Mouse (Mus musculus): ENCODE results near the gene Rexo5.

The Rexo5 gene

DNA sequence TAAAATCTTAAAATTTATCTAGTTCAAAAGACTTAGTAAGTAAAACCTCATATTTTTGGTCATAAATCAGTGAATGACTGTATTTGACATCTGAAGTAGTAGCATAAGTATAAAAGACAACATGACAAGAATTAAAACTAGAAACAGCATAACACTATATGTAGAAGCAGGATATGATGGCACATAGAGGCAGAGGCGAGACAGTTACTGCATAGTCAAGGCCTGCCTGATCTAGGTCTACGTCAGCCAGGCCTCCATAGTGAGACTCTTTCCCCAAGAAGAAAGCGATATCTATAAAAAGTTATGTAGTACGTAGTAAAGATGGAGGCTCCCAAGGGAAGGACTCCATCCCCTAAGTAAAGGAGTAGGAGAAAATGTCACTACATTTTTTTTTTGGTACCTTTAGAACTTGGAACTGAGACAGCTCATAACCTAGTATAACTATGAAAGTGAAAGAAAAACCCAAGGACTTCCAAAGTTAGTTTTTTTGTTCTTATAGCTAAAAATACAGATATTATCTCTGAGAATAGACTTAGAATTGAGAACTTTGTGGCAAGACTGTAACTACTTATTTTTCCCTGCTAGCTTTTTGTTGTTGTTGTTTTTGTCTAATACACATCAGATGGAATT, 48.1 kb downstream of the Rexo5 start:
- DNase-seq (ENCODE audit: extremely low read depth, low read depth), result no peak

DNA sequence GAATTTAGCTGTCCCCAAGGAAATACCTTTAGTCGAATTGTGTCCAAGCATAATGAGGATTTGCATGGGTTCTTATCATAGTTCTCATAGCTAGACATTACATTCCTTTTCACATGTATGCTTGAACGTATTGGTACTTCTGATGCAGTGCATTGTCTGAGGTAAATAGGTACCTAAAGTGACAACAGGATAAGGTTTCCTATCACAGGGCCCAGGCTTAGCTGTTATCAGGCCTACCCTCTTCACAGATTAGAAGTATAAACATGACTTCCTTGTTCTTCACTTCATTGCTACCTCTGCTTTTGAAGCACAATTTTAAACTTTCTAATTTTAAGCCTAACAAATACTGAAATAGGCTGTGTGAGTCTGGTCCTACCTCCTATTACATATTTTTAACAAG, 51.7 kb downstream of the Rexo5 start:
- no peak for DNase-seq (ENCODE audit: extremely low read depth, low read depth)

DNA sequence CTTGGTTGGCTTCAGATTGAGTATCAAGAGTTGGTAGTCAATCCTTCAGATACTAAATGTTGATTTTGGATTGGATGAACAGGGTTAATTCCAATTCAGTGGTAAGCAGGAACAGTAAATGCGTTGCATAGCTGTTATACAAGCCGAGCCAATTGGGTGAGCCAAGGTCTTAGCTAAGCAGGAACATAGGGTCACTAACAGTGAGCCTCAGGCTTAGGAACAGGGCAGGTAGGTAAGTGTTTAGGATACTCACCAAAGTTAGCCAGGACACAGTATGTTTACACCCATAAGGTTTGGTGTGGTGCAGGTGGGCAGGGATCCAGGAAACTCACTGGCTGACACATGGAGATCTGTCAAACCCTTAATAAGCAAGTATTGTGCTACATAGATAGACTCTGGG, 53.6 kb downstream of the Rexo5 start:
- no peak for DNase-seq (ENCODE audit: extremely low read depth, low read depth)

DNA sequence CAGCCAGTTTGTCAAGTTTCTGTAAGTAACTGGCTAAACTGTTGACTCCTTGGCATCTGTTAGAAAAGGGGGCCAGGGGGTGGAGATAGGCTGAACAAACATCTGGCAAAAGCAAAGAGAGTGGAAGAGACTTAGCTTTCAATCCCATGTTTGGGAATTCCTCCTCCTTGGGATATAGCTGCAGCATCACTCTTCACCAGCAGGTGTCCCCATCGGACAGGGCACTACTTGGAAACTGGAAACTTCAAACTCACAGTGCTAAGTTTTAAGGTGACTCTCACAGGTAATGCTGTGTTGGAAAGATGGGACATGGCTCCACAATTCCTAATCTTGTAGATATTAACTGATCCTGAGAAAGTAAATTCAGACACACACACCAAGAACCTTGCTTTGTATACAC, 55.3 kb downstream of the Rexo5 start:
- no peak for DNase-seq (ENCODE audit: extremely low read depth, low read depth)

DNA sequence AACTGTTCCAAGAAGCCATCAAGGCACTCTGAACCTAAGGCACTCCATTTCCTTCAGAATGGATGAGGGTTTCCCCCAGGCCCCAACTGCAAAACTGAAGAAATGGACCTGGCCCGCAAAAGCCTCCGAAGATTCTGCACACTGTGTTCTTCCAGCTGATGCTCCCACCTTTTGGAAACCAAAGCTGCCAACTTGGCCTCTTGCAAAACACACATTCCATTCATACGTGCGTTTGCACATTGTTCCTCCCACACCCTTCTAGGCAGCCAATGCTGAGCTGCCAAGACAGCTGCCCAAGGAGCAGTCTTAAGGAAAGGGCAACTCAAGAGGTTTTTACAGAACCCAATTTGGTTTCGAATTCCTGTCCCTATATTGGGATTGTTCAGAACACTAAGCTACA, 56.9 kb downstream of the Rexo5 start:
- no peak for DNase-seq (ENCODE audit: extremely low read depth, low read depth)

DNA sequence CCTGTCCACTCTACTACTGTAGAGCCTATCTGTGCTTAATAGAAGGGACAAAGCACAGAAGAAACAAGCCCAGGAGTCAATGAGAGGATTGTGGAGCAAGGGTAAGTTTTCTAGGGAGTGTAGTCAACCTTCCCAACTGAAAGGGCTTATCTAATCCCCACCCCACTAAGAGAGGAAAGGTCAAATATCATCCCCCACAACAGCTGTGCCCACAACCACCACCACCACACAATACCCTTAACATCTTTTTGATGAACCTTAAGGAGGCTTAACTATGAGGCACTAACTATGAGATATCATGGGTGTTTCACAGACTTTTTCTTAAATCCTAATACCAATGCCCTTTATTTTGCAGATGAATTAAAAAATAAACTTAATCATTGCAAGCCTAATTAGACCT, 58.7 kb downstream of the Rexo5 start:
- no peak for DNase-seq (ENCODE audit: extremely low read depth, low read depth)

DNA sequence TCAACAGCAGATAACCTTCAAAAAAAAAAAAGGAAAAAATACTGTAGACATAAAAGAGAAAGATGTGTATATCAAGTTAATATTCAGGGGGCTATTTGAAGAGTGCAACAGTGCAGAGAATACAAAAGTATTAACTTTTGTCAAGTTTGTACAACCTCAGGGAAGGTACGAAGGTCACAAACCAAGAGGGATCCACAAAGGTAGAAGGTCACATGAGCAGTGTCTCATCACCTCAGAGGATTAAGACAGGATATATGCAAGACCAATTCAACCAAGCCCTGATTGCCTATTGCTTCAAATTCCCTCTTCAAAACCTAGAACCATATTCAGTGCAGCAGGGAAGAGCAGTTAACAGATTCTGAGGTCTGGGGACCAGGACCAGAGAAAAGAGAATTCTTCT, 59.4 kb downstream of the Rexo5 start:
- no peak for DNase-seq (ENCODE audit: extremely low read depth, low read depth)

DNA sequence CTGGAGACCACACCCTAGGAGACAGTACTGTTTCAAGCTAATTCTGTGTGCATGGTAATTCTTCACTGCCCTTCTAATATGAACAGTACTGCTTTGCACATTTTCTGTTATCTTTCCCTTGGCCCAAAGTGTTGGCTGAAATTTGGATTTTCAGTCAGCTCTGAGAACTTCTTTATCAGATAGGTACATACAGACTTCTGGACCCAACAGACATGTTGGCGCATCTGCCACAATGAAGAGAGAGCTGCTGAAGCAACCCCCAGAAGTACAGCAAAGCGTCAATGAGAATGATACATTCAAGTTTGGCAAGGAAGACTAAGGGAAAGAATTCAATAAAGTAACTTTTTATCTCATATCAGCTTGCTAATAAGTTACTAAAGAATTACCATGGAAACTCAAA, 60.6 kb downstream of the Rexo5 start:
- no peak for DNase-seq (ENCODE audit: extremely low read depth, low read depth)

DNA sequence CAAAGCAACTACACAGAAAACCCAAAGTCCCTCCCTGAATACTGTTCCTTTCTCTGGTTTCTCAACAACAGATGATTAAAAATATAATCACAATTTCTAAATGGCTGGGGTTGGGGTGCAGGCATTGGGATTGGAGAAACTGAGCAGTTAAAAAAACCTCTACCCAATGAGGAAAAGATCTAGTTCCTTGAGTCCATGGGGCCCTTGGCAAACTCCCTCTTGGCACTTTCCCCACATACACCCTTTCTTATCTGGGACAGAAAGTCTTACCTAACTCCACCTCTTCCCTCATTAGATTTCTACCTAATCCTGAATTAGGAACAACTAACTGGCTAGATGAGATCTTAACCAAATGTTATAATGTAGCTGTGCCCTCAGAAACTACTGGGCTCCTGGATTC, 61.2 kb downstream of the Rexo5 start:
- DNase-seq (ENCODE audit: extremely low read depth, low read depth), result no peak

DNA sequence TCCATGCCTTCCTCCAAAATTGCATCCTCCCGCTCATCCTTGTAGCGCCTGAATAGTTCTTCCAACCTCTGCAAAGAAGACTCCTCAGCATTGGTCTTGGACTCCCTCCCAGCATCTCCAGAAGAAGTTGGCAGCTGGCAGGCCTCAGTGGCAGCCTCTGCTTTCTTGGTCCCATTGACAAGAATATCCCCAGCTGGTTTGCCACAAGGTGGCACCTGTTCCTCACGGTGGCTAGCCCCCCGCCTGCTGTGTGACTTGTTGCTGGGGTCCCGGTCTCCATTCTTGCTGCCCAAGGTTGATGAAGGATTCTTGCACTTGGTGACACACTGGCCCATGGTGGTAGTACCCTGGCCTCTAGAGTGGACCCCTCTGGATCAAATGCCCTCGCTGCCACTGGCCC, 65.7 kb downstream of the Rexo5 start:
- DNase-seq (ENCODE audit: extremely low read depth, low read depth), result no peak

DNA sequence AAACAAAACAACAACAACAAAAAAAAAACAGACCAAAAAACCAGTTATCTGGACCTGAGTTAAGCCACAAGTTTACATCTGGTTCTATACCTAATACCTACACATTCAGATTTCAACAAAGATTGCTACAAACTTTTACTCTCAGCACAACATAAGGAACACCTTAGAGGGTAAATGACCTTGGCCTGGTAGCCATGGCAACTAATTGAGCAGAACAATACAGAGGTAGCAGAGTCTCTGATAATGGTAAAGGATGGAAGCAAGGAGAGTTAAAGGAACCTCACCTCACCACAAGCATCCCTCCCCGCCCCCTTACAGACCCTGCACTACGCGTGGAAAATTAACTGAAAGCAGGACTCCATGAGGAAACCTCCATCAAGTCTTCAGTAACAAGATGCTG, 66.3 kb downstream of the Rexo5 start:
- no peak for DNase-seq (ENCODE audit: extremely low read depth, low read depth)

DNA sequence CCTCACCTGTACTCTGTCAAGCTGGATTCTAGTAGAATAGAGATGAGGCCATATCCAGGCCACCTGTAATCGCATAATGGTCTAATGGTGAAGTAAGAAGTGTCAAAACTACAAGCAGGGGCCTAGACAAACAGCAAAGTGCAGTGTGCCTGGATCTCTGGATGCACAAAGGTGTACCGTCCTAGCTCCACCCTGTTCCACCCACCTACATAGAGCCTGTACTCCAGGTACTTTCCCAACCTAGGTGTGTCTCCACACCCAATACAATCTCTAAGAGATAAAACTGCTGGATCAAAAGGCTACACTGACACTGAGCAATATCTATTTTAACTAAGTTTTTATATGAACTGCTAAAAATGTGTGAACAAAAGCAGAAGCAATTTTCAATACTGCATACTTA, 66.7 kb downstream of the Rexo5 start:
- no peak for DNase-seq (ENCODE audit: extremely low read depth, low read depth)

DNA sequence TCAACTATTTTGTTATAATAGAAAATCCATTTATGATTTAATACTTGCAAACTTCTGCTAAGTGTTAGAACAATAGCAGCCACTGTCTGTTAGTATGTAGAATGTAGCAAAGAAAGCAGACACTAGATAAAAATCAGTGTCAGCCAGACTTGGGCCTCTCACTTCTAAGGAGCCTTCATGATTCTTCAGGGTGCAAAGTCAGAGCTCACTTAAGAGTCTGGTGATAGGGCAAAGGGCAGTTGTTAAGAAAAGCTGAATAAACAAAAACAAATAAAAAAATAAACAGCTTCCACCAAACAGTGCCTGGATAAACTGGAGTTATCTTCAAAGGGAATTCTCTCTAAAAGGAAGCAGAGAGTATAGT, 67.1 kb downstream of the Rexo5 start:
- no peak for DNase-seq (ENCODE audit: extremely low read depth, low read depth)

DNA sequence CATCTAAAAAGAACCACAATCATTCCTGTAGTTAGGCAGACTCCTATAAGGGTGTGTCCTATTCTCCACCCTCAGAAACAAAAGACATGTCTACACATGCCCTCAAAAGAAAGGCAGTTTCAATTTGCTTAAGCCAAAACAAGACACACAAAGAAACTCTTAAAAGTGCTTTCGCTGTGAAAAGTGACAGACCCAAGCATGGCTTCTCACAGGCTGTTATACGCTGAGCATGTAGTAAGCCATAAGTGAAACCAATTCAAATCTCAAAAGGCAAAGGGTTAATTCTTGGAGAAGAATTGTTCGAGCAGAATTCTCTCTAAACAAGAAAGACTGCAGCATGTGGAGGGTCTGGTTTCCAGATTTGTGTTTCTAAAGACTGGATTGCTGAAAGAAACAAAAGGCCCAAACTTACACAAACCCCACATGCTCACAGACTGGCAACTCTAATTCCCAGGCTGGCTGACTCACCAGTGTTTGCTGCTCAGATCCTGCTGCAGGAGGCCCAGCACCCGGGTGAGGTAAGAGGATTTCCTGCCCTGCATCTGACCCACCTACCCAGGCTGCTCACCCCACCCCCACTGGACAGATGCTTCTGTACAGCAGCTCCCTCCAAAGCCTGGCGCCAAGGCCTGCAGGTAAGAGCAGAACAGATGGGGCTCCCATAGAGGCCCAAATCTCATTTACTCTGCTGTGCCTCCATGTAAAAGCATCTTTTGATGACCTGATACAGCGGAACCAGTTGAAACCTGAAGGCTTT, 67.7 kb downstream of the Rexo5 start:
- DNase-seq (ENCODE audit: extremely low read depth, low read depth), result no peak

DNA sequence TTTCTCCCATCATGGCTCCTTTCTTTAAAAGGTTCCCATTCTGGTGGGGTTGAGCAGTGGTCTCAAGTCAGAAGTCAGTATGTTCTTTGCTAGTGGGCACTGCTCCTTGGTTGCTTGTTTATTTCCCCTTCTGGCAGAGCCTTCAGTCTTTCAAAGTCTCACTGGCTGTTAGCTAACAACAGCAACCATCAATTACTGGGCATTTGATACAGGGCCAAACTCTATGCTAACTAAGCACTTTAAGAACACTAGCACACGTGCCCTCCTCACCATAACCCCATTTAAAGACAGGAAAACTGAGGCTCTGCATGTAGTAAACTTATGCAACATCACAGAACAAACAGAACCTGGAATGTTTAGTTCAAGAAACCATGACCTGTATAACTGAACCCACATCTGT, 68.4 kb downstream of the Rexo5 start:
- DNase-seq (ENCODE audit: extremely low read depth, low read depth), result no peak

DNA sequence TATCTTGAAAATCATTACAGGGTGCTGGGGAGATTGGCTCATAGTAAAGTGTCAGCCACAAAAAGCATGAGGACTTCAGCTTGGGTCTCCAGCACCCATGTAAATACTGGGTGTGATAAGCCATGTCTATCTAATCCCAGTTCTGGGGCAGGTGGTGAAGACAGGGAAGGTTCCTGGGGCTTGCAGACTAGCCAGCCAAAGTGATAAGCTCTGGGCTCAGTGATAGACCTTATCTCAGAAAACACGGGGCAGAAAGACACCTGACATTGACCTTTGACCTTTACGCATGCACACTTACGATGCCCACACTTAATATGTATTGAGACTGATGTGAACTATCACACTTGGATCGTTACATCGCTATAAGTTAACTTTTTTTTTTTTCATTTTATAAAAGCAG, 70.7 kb downstream of the Rexo5 start:
- DNase-seq (ENCODE audit: extremely low read depth, low read depth), result no peak

DNA sequence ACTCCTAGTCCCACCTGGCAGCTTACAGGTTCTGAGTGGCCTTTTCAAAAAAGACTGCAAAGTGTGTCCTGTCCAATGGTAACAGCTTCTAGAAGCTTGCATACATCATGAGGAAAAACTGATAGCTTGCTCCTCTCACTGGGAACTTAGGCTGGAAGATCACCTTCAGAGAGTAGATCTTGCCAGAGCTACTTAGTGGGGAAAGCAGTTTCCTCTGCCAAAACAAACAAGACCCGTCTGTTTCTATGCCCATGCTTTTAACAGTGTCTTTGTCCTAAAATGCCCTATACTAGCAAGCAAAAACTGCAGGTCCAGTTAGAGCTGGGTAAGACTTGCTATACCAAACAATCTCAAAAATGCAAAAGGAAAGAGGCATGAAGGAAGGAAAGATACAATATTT, 72.3 kb downstream of the Rexo5 start:
- no peak for DNase-seq (ENCODE audit: extremely low read depth, low read depth)

DNA sequence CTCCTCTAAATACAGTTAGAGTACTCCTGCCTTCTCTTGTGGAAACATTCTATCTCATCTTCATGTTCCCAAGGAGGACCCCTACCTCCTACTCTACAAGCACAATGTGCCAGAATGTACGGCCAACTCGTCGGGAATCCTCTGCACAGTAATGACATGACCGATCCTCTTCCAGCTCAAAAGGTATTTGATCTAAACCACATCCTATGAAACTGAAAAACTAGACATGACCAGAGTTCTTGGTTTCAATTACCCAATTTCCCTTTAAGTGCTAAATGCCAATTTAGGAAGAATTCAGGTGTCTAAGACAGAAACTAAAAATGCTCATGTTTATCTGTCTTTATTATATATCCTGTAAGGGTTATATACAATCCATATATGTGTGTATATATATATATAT, 78.4 kb downstream of the Rexo5 start:
- DNase-seq (ENCODE audit: extremely low read depth, low read depth), result no peak

DNA sequence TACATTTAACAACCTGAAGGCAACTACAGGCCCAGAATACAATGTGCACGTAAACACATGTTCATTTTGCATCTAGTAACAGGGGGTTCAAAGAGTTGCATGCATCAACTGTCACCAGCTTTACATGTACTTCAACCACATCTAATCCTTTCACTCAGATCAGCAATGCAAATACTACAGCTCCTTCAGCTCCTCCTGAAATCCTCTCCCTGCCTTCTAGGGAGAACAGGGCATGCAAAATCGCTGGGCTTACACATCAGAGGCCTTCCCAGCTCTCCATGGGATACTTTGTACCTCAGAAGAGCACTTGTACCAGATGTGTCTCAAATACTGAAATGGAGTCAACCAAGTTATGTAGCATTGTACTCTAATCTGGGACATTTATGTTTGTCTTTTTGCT, 79.2 kb downstream of the Rexo5 start:
- no peak for DNase-seq (ENCODE audit: extremely low read depth, low read depth)

DNA sequence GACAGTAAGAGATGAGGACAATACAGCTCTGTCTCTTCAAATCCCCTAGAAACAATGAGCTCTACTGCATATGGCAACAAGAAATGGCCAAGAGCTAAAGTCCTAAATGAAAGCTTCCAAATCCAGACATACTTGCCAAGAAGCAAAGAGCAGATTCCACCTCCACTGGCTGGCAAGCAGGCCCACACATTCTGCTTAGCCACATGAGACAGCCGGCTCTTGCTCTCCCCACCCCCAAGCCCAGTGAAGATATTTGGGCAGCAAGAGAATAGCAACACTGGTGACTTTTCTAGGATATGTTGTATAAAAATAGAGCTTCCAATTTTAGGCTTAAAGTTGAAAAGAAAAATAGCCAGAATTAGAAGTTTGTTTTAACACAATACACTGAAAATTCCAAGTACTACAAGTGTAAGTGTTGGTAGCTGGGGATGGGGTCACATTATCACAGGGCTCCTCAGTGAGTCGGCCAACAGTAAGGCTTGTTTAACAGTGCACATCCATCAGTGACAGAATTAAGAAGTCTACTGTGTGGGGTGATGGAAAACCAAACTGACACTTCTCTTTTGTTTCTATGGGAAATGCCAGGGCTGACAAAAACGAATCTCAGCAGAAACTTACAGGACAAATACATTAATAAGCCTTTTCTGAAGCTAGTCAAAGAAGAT, 82.1 kb downstream of the Rexo5 start:
- no peak for DNase-seq (ENCODE audit: extremely low read depth, low read depth)

DNA sequence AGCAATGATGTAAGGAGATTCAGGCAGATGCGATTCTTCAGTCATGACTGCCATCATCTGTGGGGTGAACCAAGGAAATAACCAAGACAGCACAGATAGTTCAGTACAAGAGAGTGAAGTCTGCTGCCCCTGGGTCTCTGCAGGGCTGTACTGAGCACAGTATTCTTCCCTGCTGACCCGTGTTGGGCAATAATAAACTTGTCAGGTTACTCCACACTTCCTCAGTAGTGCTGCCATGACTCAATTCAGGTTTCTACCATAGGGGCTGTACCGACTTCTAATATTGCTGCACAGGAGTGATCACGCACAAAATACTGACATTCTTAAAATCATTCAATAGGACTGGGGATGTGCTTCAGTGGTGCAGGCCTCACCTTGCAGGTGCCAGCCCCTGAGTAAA, 85.4 kb downstream of the Rexo5 start:
- no peak for DNase-seq (ENCODE audit: extremely low read depth, low read depth)

DNA sequence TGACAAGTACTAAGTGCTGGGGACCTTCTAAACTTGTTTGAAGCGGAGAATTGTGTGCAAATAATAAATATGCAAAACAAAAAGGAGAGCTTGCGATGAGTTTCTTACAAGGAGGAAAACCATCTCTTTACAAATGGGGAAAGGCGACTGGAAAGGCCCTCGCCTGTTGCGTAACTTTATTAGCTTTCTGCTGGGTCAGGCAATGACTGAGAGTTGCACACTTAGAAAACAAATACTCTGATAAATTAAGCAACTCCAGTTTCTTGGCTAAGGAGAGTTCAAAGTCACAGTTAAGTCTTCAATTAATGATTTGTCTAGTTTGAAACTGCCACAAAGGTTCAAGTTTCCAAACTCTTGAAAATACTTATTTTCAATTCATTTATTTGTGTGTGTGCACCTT, 86.5 kb downstream of the Rexo5 start:
- DNase-seq (ENCODE audit: extremely low read depth, low read depth), result no peak

DNA sequence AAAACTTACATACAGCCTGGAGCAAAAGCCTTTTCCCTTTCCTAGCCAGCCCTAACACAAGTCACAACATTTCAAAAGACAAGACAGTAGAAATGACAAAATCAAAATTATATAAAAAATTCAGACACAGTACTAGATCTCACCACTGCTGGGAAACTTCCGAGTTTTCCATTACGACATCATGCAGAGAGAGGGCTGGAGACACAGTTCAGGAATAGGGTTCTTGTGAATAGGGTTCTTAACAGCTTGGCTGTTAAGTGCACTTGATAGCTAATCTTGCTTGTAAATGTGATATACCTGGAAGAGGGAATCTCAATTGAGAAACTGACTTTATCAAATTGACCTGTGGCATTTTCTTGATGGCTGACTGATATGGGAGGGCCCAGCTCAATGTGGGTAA, 87.4 kb downstream of the Rexo5 start:
- DNase-seq (ENCODE audit: extremely low read depth, low read depth), result no peak
